Mouse (Mus musculus) hindbrain, embryonic 11.5 days (tissue): Measurements from ENCODE around the gene Slc18a2. TPM values are rescaled to one million over a fixed set of nuclear protein-coding genes. Genes with fewer than 3 reads are reported as not detected.

Experiments
- ATAC-seq: fragments of 200-750 bp; cut with Nextera tagmentation; 2 replicates; pipeline ENCODE4 v1.8.0; 2017; ENCODE audit warnings: mild to moderate bottlenecking, moderate TSS enrichment, moderate library complexity; ENCODE audit not compliant: low FRiP score
- DNase-seq: peaks from one replicate; pipeline ENCODE4 v3.0.0-alpha.2; 2015; ENCODE audit warnings: low spot score
- H3K27ac ChIP-seq: fragments of 300-500 bp; sonication (generic); 2 replicates; pipeline ENCODE4 v1.5.1; 2014; ENCODE audit warnings: mild to moderate bottlenecking, low read depth, low read length
- H3K27me3 ChIP-seq: fragments of 300-500 bp; sonication (generic); 2 replicates; pipeline ENCODE4 v1.6.1; 2014; ENCODE audit warnings: mild to moderate bottlenecking, low read length, moderate library complexity, mixed read lengths; ENCODE audit not compliant: control insufficient read depth, insufficient read depth
- H3K36me3 ChIP-seq: fragments of 300-500 bp; sonication (generic); 2 replicates; pipeline ENCODE4 v1.6.1; 2014; ENCODE audit warnings: mild to moderate bottlenecking, low read length, moderate library complexity, mixed read lengths; ENCODE audit not compliant: control insufficient read depth, insufficient read depth
- H3K4me1 ChIP-seq: fragments of 300-500 bp; sonication (generic); replicated peaks from 2 replicates; pipeline ENCODE4 v1.6.1; 2014; ENCODE audit warnings: low read length, mixed read lengths; ENCODE audit not compliant: control insufficient read depth, insufficient read depth
- H3K4me2 ChIP-seq: fragments of 300-500 bp; sonication (generic); replicated peaks from 2 replicates; pipeline ENCODE4 v1.6.1; 2014; ENCODE audit warnings: mild to moderate bottlenecking, low read depth, low read length
- H3K4me3 ChIP-seq: fragments of 300-500 bp; sonication (generic); 2 replicates; pipeline ENCODE4 v1.5.1; 2014; ENCODE audit warnings: low read depth, low read length
- H3K9ac ChIP-seq: fragments of 300-500 bp; sonication (generic); 2 replicates; pipeline ENCODE4 v1.6.1; 2014; ENCODE audit warnings: low read depth, low read length
- H3K9me3 ChIP-seq: fragments of 300-500 bp; sonication (generic); 2 replicates; pipeline ENCODE4 v1.6.1; 2016; ENCODE audit warnings: low read length; ENCODE audit not compliant: control insufficient read depth
- WGBS: fragments of 180-500 bp; shearing (Covaris S2); extraction: QIAGEN DNeasy Blood & Tissue Kit; methylation state at CpG from one replicate; pipeline ENCODE4 v1.1.7; 2014; 5-methylcytosine and 5-hydroxymethylcytosine counted together
- polyA plus RNA-seq: library from polyadenylated mRNA; unstranded; fragments of >200 nt; fragmentation: Nextera tagmentation; extraction: Ambion mirVana; gene quantifications from 2 replicates; pipeline ENCODE4 v1.2.1, GENCODE M21; 2014

The Slc18a2 gene
- polyA plus RNA-seq, 1 experiment from 2014 or later = 17.3 TPM

- H3K9me3 ChIP-seq = no peaks in the 10 kb centered on the region
- no peak overlapping the region for H3K4me2 ChIP-seq
- DNase-seq (peak; percentile 93), ATAC-seq (peak; percentile 47; the same call in 1 of the 2 replicates)
- 27% methylated on average over 17 of the region's 17 CpGs for WGBS
- no peak overlapping the region for H3K4me3 ChIP-seq
- H3K27ac ChIP-seq = no peak overlapping the region
- H3K36me3 ChIP-seq = no peaks in the 10 kb centered on the region
- H3K4me1 ChIP-seq = no peaks in the 10 kb centered on the region
- H3K9ac ChIP-seq = no peak overlapping the region
- H3K27me3 ChIP-seq = no peaks in the 10 kb centered on the region
Measured at GRCm38 (mm10) chr19:59239124-59239817, 21.4 kb upstream of the Slc18a2 start.

GRCm38 (mm10) chr19:59241987-59242386 lies 18.7 kb upstream of the Slc18a2 start:
- ATAC-seq = no peak
- 92% methylated on average over 4 of the region's 4 CpGs for WGBS

GRCm38 (mm10) chr19:59243057-59243456 lies 17.6 kb upstream of the Slc18a2 start:
- Histone ChIP-seq H3K4me2 (no peak overlapping the region), H3K27ac (no peak overlapping the region), H3K9me3 (no peaks in the 10 kb centered on the region), H3K4me3 (no peak overlapping the region), H3K4me1 (no peaks in the 10 kb centered on the region), H3K27me3 (no peaks in the 10 kb centered on the region), H3K36me3 (no peaks in the 10 kb centered on the region), H3K9ac (no peak overlapping the region)
- 82% methylated on average over 2 of the region's 2 CpGs for WGBS
- no peak for DNase-seq
- no peak for ATAC-seq

More at GRCm38 (mm10) chr19:59241987-59242386, 18.7 kb upstream of the Slc18a2 start:
- H3K27me3 ChIP-seq = no peaks in the 10 kb centered on the region
- no peaks in the 10 kb centered on the region for H3K4me1 ChIP-seq
- no peak overlapping the region for H3K4me2 ChIP-seq
- H3K27ac ChIP-seq = no peak overlapping the region
- no peaks in the 10 kb centered on the region for H3K9me3 ChIP-seq
- DNase-seq = no peak
- H3K4me3 ChIP-seq = no peak overlapping the region
- H3K9ac ChIP-seq = no peak overlapping the region
- no peaks in the 10 kb centered on the region for H3K36me3 ChIP-seq

- Histone ChIP-seq H3K4me3 (no peak overlapping the region), H3K4me1 (no peaks in the 10 kb centered on the region), H3K36me3 (no peaks in the 10 kb centered on the region), H3K9ac (no peak overlapping the region), H3K27me3 (no peaks in the 10 kb centered on the region), H3K27ac (no peak overlapping the region), H3K4me2 (no peak overlapping the region), H3K9me3 (no peaks in the 10 kb centered on the region)
- WGBS = 84% methylated on average over 4 of the region's 4 CpGs
- no peak for ATAC-seq
- no peak for DNase-seq
Measured at GRCm38 (mm10) chr19:59248144-59248543, 12.6 kb upstream of the Slc18a2 start.

- no peak overlapping the region for H3K27ac ChIP-seq
- no peaks in the 10 kb centered on the region for H3K9me3 ChIP-seq
- ATAC-seq (no peak), DNase-seq (no peak)
- WGBS = 78% methylated on average over 11 of the region's 11 CpGs
- H3K9ac ChIP-seq = no peak overlapping the region
- H3K4me2 ChIP-seq = no peak overlapping the region
- H3K36me3 ChIP-seq = no peaks in the 10 kb centered on the region
- H3K4me3 ChIP-seq = no peak overlapping the region
- H3K4me1 ChIP-seq = no peaks in the 10 kb centered on the region
- H3K27me3 ChIP-seq = no peaks in the 10 kb centered on the region
Measured at GRCm38 (mm10) chr19:59248553-59249286, 12.0 kb upstream of the Slc18a2 start.

GRCm38 (mm10) chr19:59252651-59253050 lies 8.0 kb upstream of the Slc18a2 start:
- Histone ChIP-seq H3K4me1 (no peaks in the 10 kb centered on the region), H3K27ac (no peak overlapping the region), H3K9ac (no peak overlapping the region), H3K9me3 (no peaks in the 10 kb centered on the region; the same call in 1 of the 2 replicates), H3K36me3 (no peaks in the 10 kb centered on the region), H3K27me3 (no peaks in the 10 kb centered on the region), H3K4me2 (no peak overlapping the region), H3K4me3 (no peak overlapping the region)
- DNase-seq = no peak
- WGBS = 70% methylated on average over 2 of the region's 2 CpGs
- no peak for ATAC-seq

- Histone ChIP-seq H3K9me3 (no peaks in the 10 kb centered on the region; the same call in 1 of the 2 replicates), H3K4me1 (peaks cover 11% of the 10 kb centered on the region), H3K36me3 (no peaks in the 10 kb centered on the region), H3K4me2 (no peak overlapping the region), H3K27me3 (0 out of 2 replicates have a peak, but pooled peaks cover 5% of the 10 kb centered on the region), H3K4me3 (no peak overlapping the region), H3K27ac (no peak overlapping the region), H3K9ac (no peak overlapping the region)
- DNase-seq = no peak
- ATAC-seq = no peak
- 30% methylated on average over 5 of the region's 5 CpGs for WGBS
Measured at GRCm38 (mm10) chr19:59259633-59260032, 1.1 kb upstream of the Slc18a2 start.

GRCm38 (mm10) chr19:59261604-59262003 lies 908 bp downstream of the Slc18a2 start:
- Histone ChIP-seq H3K9ac (no peak overlapping the region; the same call in 1 of the 2 replicates), H3K27me3 (0 out of 2 replicates have a peak, but pooled peaks cover 5% of the 10 kb centered on the region), H3K27ac (no peak overlapping the region)

More at GRCm38 (mm10) chr19:59261604-59262003, 908 bp downstream of the Slc18a2 start:
- DNase-seq = no peak
- H3K9me3 ChIP-seq = no peaks in the 10 kb centered on the region; the same call in 1 of the 2 replicates
- peaks cover 11% of the 10 kb centered on the region for H3K4me1 ChIP-seq
- peak overlapping the region; percentile 80 for H3K4me2 ChIP-seq
- H3K4me3 ChIP-seq = peak overlapping the region; percentile 41
- ATAC-seq = no peak
- 35% methylated on average over 7 of the region's 7 CpGs for WGBS
- H3K36me3 ChIP-seq = no peaks in the 10 kb centered on the region
